Mouse (Mus musculus): ENCODE data around the gene Cap1.
A peak's percentile ranks its signal among the peaks of the same experiment; 100 is the strongest.
"Not testable (repeated sequence)": the region's sequence is repeated elsewhere in the genome, so short reads cannot be mapped to it uniquely, and the experiment has no call there.

The Cap1 gene

DNA sequence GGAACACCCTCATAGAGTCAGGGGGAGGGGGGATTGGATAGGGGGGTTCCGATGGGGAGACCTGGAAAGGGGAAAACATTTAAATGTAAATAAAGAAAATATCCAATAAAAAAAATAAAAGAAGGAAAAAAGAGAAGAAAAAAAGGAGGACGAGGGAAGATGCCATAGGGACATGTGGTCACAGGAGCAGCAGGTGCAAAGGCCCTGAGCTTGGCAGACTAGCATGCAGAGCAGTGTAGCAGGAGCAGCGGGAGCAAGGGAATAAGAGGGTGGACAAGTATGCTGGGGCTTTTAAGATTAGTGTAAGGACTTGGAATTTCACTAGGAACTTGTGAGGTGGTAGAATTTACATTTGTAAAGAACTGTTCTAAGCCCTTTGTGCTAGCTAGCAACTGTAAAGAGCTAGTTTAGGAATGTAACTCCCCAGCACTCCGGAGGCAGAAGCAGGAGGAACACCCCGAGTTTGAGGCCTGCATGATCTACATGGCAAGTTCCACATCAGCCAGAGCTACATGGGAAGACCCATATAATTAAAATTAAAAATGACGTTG lies 48.6 kb downstream of the Cap1 start:
- no peak for DNase-seq (ENCODE audit: low read depth)

DNA sequence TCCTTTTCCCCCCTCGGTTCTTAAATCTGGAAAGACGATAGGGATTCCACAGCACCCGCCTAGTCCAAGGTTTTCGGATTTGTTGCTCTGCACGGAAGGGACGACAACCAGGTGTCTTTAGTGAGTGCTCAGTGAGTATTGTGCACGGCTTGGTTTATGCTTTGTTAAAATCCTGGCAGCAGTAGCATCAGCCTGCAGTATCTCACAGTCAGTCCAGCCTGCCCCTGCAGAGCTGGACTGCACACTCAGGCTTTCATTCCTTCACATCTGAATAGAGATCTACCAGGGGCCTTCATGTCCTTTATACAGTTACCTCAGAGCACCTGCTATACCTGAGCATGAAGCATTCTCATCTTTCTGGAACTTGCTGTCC lies 49.5 kb downstream of the Cap1 start:
- DNase-seq (ENCODE audit: low read depth) = no peak

DNA sequence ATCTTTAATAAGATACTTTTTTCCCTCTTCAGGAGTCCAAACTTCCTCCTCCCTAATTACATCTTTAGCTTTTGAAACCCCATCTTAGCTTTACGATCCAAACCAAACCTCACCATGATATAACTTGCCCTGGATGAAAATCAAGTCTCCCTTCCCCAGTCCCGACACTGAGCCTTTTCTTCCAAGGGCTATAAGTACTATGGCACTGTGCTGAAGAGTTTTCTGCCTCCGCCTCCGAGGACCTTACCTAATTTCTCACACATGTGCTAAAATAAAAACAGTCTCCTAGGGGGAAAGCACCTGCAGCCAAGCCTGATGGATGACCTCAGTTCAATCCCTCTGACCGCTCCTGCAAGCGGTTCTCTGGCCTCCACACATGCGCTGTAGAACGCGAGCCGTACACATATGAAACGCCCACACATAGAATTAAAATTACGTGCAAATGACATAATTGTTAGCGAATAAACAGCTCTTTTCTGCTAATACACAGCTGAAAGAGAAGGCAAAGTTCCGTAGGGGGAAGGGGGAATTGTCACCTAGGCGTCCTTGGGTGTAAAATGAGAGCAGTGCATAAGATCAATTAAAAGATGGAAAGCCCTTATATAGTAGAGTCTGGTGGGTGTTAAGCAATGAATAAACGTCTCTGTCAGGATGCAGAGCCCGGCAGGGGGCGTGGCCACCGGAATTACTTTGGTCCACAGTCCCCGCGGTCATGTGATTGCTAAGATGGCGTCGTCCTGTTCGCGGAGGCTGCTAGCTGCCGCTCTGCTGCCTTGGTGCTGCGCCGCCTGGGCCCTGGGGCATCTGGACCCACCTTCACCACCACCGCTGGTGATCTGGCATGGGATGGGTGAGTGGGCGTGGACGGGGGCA lies 50.1 kb downstream of the Cap1 start, which contains the start of gene Ppt1:
Gene Ppt1, plus strand, starts transcription at position 713 of the 873 bp plus-strand sequence.
- DNase-seq (ENCODE audit: low read depth) = peak; percentile 95

DNA sequence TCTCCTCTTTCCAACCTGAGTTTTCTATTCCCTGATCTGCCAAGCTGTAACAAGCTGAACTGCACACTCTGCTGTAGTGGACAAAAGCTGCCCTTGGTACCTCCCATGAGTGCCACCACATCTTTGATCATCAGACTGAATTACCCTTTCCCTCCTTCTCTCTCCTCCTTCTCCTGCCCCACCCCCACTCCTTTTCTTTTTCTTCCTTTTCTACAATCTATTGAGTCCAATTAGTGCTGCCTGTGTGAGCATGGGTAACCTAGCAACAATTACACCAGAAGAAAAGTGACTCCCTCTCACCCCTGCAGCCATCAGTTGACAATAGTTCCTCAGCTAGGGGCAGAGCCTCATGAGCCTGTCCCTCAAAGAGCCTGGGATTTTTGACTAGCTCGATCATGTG lies 54.0 kb downstream of the Cap1 start:
- no peak for DNase-seq (ENCODE audit: low read depth)

DNA sequence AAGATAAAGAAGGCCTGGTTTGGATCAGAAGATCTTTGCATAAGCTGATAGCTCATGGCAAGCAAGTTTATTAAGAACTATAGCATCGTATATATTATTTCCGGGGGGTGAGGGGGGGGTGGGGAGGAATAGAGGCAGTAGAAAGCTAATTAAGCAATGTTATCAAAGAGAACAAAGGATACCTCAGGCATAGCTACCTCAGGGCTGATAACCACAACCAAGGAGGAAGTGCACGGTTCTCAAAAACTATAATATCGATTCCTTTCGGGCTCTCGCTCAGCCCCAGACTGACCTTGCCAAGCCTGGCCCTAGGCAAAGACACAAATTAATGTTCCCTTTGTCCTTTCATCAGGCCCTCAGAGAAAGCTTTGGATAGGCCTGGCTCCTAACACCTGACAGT lies 56.5 kb downstream of the Cap1 start:
- no peak for DNase-seq (ENCODE audit: low read depth)

DNA sequence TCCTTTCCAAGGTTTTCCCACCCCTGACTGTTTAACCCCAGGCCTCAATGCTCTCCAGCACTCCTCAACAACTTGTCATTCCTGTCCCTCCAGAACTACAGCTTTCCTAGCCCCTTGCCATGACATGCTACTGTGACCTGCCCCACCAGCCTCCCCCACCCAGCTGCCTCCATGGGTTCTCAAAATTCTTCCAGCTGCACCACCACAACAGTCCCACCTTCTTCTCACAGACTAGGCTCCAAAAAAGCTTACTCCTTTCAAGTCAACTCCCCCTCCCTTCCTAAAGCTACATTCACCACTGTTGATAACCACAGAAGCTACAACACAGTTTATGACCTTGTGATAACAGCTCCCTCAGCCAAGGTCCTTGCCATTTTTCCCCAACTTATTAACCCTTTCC lies 58.2 kb downstream of the Cap1 start:
- DNase-seq (ENCODE audit: low read depth) = no peak

DNA sequence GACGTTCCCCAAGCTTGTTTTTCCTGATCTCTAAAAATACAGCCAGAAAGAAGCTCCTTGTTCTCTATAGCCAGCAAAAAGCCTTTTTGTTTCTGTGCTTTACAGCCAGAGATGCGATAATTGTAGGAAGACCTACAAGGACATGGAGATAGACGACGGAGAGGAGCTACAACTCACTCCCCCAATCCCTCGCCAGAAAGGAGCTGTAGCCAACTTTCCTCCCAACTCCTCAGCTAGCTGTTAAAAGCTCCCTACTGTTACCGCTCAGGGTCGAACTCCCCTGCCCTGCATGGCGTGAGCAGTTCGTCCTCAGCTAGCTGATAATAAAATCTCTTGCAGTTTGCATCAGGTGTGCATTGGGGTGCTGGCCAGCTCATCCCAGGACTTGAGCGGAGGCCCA lies 64.9 kb downstream of the Cap1 start:
- DNase-seq (ENCODE audit: low read depth) = not testable (repeated sequence)

DNA sequence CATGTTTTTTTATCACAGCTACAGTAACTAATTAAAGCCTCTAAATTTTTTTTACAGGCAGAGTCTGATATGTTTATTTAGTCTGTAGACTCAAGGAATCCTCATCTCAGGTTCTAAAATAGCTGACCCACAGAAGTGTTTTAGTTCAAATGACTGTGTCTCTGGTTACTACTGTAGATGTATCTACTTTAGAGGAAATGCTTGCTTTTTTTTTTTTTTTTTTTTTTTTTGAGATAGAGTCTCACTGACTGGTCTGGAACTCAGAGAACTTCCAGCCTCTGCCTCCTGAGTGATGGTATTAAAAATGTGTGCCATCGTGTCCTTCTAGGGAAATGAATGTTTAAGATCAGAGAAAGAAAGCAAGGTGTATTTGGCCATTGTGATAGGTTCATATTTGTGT lies 69.7 kb downstream of the Cap1 start:
- DNase-seq (ENCODE audit: low read depth) = no peak

DNA sequence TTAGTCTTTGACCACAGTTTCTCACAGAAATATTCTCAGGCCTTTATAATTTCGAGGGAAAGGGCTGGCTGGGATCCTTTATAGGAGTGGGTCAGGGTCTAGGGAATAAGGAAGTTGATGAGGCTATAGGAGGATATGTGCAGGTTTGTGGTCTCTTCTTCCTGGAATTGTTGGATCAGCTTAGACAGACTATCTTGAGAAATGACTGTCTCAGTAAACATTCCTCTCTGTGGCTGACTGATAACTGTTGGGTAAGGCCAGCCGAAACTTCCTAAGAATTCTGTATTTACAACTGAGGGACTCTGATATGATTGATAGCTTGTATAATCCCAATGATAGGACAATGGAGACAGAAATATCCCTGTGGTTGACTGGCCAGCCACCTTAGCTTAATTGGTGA lies 74.0 kb downstream of the Cap1 start:
- DNase-seq (ENCODE audit: low read depth) = no peak

DNA sequence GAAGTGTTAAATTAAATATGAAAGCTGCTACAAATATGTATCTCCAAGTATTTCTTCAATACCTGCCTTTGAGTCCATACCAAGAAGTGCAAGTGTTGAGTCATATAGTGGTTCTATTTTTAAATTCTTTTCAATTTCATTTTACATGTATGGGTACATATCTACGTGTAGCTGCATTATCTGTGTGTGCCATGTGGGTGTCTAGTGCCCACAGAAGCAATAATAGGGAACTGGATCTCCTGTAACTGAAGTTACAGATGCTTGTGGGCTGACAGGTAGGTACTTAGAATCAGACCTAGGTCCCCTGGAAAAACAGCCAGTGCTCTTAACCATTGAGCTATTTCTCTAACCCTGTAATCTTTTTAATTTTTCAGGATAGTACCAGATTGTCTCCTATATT lies 74.7 kb downstream of the Cap1 start:
- no peak for DNase-seq (ENCODE audit: low read depth)

All from induced T-regulatory cell, adult 2 months (primary cell).